Mouse (Mus musculus): ENCODE measurements around the gene Ctdnep1. TPM values are rescaled to one million over a fixed set of nuclear protein-coding genes. Genes with fewer than 3 reads are reported as not detected.
"Not testable (repeated sequence)": the region's sequence is repeated elsewhere in the genome, so short reads cannot be mapped to it uniquely, and the experiment has no call there.

Ctdnep1 gene
- total RNA-seq, 2 experiments from 2014 or later, result 114 to 123 TPM

GRCm38 (mm10) chr11:70005521-70005920 lies 24.6 kb downstream of the Ctdnep1 start:
- DNase-seq (ENCODE audit: low spot score in 2 of 2), result no peak

- no peak for DNase-seq (ENCODE audit: low spot score in 2 of 2)
These were observed 29.1 kb downstream of the Ctdnep1 start for GRCm38 (mm10) chr11:70010033-70010432.

GRCm38 (mm10) chr11:70010548-70010947 lies 29.6 kb downstream of the Ctdnep1 start:
- no peak for DNase-seq (ENCODE audit: low spot score in 2 of 2)

GRCm38 (mm10) chr11:70010961-70011360 lies 30.0 kb downstream of the Ctdnep1 start:
- peak in 1 of 2 experiments; percentile 20 for DNase-seq (ENCODE audit: low spot score in 2 of 2)

GRCm38 (mm10) chr11:70012931-70013330 lies 32.0 kb downstream of the Ctdnep1 start:
- no peak for DNase-seq (ENCODE audit: low spot score in 2 of 2)

GRCm38 (mm10) chr11:70013408-70013807 lies 32.5 kb downstream of the Ctdnep1 start:
- DNase-seq (ENCODE audit: low spot score in 2 of 2), result peak in 1 of 2 experiments; percentile 23

- peak in 1 of 2 experiments; percentile 18 for DNase-seq (ENCODE audit: low spot score in 2 of 2)
These were observed 33.1 kb downstream of the Ctdnep1 start for GRCm38 (mm10) chr11:70014051-70014450.

- DNase-seq (ENCODE audit: low spot score in 2 of 2), result peak; percentile 86 to 88
These were observed 34.1 kb downstream of the Ctdnep1 start, which contains the start of gene Acadvl for GRCm38 (mm10) chr11:70014880-70015558. Gene Acadvl (minus strand): TSS chr11:70015411.

GRCm38 (mm10) chr11:70015677-70016076 lies 34.7 kb downstream of the Ctdnep1 start:
- no peak for DNase-seq (ENCODE audit: low spot score in 2 of 2)

GRCm38 (mm10) chr11:70016177-70016576 lies 35.2 kb downstream of the Ctdnep1 start:
- not testable (repeated sequence) for DNase-seq (ENCODE audit: low spot score in 2 of 2)

- no peak for DNase-seq (ENCODE audit: low spot score in 2 of 2)
These were observed 35.7 kb downstream of the Ctdnep1 start, which contains the start of gene Dlg4 for GRCm38 (mm10) chr11:70016669-70017068. Gene Dlg4 (plus strand): TSS chr11:70016942.

GRCm38 (mm10) chr11:70017199-70017767 lies 36.3 kb downstream of the Ctdnep1 start:
- no peak for DNase-seq (ENCODE audit: low spot score in 2 of 2)

- no peak for DNase-seq (ENCODE audit: low spot score in 2 of 2)
These were observed 37.4 kb downstream of the Ctdnep1 start for GRCm38 (mm10) chr11:70018131-70018990.

GRCm38 (mm10) chr11:70019495-70020021 lies 38.6 kb downstream of the Ctdnep1 start:
- DNase-seq (ENCODE audit: low spot score in 2 of 2), result no peak

GRCm38 (mm10) chr11:70020022-70020631 lies 39.2 kb downstream of the Ctdnep1 start:
- DNase-seq (ENCODE audit: low spot score in 2 of 2), result no peak

GRCm38 (mm10) chr11:70020731-70021263 lies 39.8 kb downstream of the Ctdnep1 start:
- peak; percentile 52 to 58 for DNase-seq (ENCODE audit: low spot score in 2 of 2)

GRCm38 (mm10) chr11:70021264-70022132 lies 40.5 kb downstream of the Ctdnep1 start:
- peak; percentile 94 for DNase-seq (ENCODE audit: low spot score in 2 of 2)

GRCm38 (mm10) chr11:70023481-70024150 lies 42.7 kb downstream of the Ctdnep1 start:
- DNase-seq (ENCODE audit: low spot score in 2 of 2), result no peak

- DNase-seq (ENCODE audit: low spot score in 2 of 2), result no peak
These were observed 43.2 kb downstream of the Ctdnep1 start for GRCm38 (mm10) chr11:70024151-70024514.
